Mouse (Mus musculus): ENCODE measurements around the gene Abcg4.

DNA sequence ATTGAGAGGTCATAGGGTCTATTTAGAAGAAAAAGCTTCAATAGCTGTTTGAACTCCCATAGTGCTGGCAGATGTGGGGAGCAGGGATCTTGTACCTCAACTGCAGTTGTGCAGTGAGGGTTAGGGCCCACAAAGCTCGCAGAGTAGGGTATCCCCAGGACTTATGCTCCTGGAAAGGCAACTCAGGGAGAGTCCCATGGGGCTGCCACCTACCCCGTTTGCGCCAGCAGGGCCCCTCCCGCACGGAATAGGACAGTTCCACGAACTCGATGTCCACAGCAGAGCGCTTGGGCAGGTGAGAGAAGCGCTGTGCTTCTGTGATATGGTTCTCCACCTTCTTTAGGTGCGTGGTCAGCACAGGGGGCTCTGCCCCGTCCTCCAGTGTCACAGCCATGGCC lies 1.4 kb downstream of the Abcg4 start:
- TF ChIP-seq EP300 (IDR thresholded peaks at IDR 0.05; ENCODE audit: low read depth) (no peak), CTCF (IDR thresholded peaks at IDR 0.05; ENCODE audit: low read depth) (no peak)
